16 mouse cellular contexts compared by ENCODE assay signal in the genomic region with DNA sequence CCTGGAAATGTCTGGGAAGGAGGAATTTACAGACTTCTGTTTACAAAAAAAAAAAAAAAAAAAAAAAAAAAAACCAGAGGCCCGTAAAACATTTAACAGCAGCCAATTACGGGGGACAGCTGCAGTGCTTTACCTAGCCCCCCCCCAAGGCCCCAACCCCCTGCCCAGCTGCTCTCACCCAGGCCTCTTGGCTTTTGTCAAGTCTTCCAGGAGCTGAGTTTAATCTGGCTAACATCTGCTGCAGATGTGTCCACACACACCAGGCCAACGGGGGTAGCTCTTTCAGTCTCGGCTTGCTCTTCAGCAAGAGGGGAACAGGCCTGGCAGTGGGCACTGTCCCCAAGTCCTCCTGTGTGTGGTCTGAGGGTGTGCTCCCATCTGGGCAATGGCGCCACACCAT. TPM values are rescaled to one million over a fixed set of nuclear protein-coding genes. Genes with fewer than 3 reads are reported as not detected.
DNase-seq lines count a peak whose midpoint lies in the region; ATAC-seq and TF ChIP-seq lines count a peak whose summit lies in the region.
"Had no signal": no experiment of that assay in that cellular context is flagged by ENCODE, and none has a peak within 500 bp of the region (broad histone marks: within the 10 kb centered on the region; RNA-seq: fewer than 3 reads in every experiment).

No protein-coding gene starts in this region.

- peaks cover 96% of the 10 kb centered on the region for H3K36me3 ChIP-seq in hindbrain, embryonic 10.5 days
- H3K36me3 ChIP-seq in hindbrain, embryonic 12.5 days = peaks cover 26% of the 10 kb centered on the region
- H3K36me3 ChIP-seq in stomach, embryonic 14.5 days (ENCODE audit: control insufficient read depth, insufficient read depth, low read length) = no peaks in the 10 kb centered on the region; the same call in 1 of the 2 replicates
- H3K36me3 ChIP-seq in stomach, postnatal 0 days (ENCODE audit: control insufficient read depth, insufficient read depth, low read length) = no peaks in the 10 kb centered on the region
- H3K36me3 ChIP-seq in intestine, embryonic 16.5 days (ENCODE audit: control insufficient read depth, insufficient read depth, low read length) = peaks cover 3% of the 10 kb centered on the region; the same call in 1 of the 2 replicates
- peaks cover 28% of the 10 kb centered on the region for H3K36me3 ChIP-seq in kidney, embryonic 15.5 days
- H3K36me3 ChIP-seq: G1E had no signal

- H3K27ac ChIP-seq in hindbrain, embryonic 10.5 days = peak overlapping the region; percentile 68; the same call in 1 of the 2 replicates
- H3K27ac ChIP-seq in hindbrain, embryonic 12.5 days = no peak overlapping the region
- peak overlapping the region; percentile 33; the same call in 1 of the 2 replicates for H3K27ac ChIP-seq in stomach, embryonic 14.5 days (ENCODE audit: low read length)
- no peak overlapping the region for H3K27ac ChIP-seq in stomach, postnatal 0 days (replicated peaks)
- no peak overlapping the region for H3K27ac ChIP-seq in intestine, embryonic 16.5 days (ENCODE audit: low read length)
- H3K27ac ChIP-seq in kidney, embryonic 15.5 days = no peak overlapping the region
- H3K27ac ChIP-seq: hindbrain, embryonic 14.5 days; neural tube, embryonic 12.5 days had no signal

- no peak for ATAC-seq in hindbrain, embryonic 12.5 days (ENCODE audit: low FRiP score)
- no peak for ATAC-seq in stomach, embryonic 14.5 days (ENCODE audit: insufficient number of reproducible peaks, insufficient read depth, low FRiP score, low read depth)
- ATAC-seq in stomach, postnatal 0 days (ENCODE audit: low FRiP score, low TSS enrichment) = no peak
- ATAC-seq in intestine, embryonic 16.5 days = no peak
- ATAC-seq in kidney, embryonic 15.5 days (replicated peaks; ENCODE audit: low FRiP score) = no peak
- ATAC-seq: liver, postnatal 0 days had no signal

- H3K4me2 ChIP-seq in hindbrain, embryonic 12.5 days (replicated peaks) = no peak overlapping the region
- H3K4me2 ChIP-seq in stomach, embryonic 14.5 days (replicated peaks; ENCODE audit: low read depth, low read length) = 0 out of 2 replicates have a peak overlapping the region, but pooled peaks have one; percentile 7
- no peak overlapping the region for H3K4me2 ChIP-seq in stomach, postnatal 0 days (replicated peaks; ENCODE audit: low read depth)
- no peak overlapping the region for H3K4me2 ChIP-seq in intestine, embryonic 16.5 days (ENCODE audit: low read depth, low read length)
- no peak overlapping the region for H3K4me2 ChIP-seq in kidney, embryonic 15.5 days
- H3K4me2 ChIP-seq: hindbrain, embryonic 14.5 days; neural tube, embryonic 12.5 days had no signal

- H3K9ac ChIP-seq in hindbrain, embryonic 12.5 days = no peak overlapping the region
- no peak overlapping the region for H3K9ac ChIP-seq in stomach, embryonic 14.5 days (replicated peaks; ENCODE audit: low read depth, low read length)
- no peak overlapping the region for H3K9ac ChIP-seq in stomach, postnatal 0 days (ENCODE audit: low read length)
- H3K9ac ChIP-seq in intestine, embryonic 16.5 days (ENCODE audit: low read depth, low read length) = peak overlapping the region; percentile 40; the same call in 1 of the 2 replicates
- no peak overlapping the region for H3K9ac ChIP-seq in kidney, embryonic 15.5 days
- H3K9ac ChIP-seq: hindbrain, embryonic 14.5 days; liver, postnatal 0 days; neural tube, embryonic 12.5 days had no signal

- WGBS in hindbrain, embryonic 10.5 days = 77% methylated on average over 5 of the region's 5 CpGs
- 64% methylated on average over 5 of the region's 5 CpGs for WGBS in hindbrain, embryonic 12.5 days
- 31% methylated on average over 5 of the region's 5 CpGs for WGBS in stomach, embryonic 14.5 days
- WGBS in stomach, postnatal 0 days = 54% methylated on average over 5 of the region's 5 CpGs
- WGBS in intestine, embryonic 16.5 days = 41% methylated on average over 5 of the region's 5 CpGs
- WGBS in kidney, embryonic 15.5 days = 46% methylated on average over 5 of the region's 5 CpGs

- no peaks in the 10 kb centered on the region for H3K9me3 ChIP-seq in hindbrain, embryonic 10.5 days
- H3K9me3 ChIP-seq in hindbrain, embryonic 12.5 days (replicated peaks) = no peaks in the 10 kb centered on the region
- H3K9me3 ChIP-seq in stomach, embryonic 14.5 days (ENCODE audit: control insufficient read depth, low read depth, low read length) = no peaks in the 10 kb centered on the region
- H3K9me3 ChIP-seq in stomach, postnatal 0 days (ENCODE audit: control insufficient read depth, low read length) = no peaks in the 10 kb centered on the region
- no peaks in the 10 kb centered on the region for H3K9me3 ChIP-seq in intestine, embryonic 16.5 days (ENCODE audit: control insufficient read depth, low read length)
- no peaks in the 10 kb centered on the region for H3K9me3 ChIP-seq in kidney, embryonic 15.5 days (replicated peaks)
- H3K9me3 ChIP-seq: G1E; neural tube, embryonic 12.5 days had no signal

- no peak overlapping the region for H3K4me3 ChIP-seq in hindbrain, embryonic 10.5 days
- no peak overlapping the region for H3K4me3 ChIP-seq in hindbrain, embryonic 12.5 days
- no peak overlapping the region for H3K4me3 ChIP-seq in stomach, embryonic 14.5 days (ENCODE audit: low read depth, low read length)
- H3K4me3 ChIP-seq in stomach, postnatal 0 days (ENCODE audit: low read depth, low read length) = no peak overlapping the region
- no peak overlapping the region for H3K4me3 ChIP-seq in intestine, embryonic 16.5 days (ENCODE audit: low read length)
- H3K4me3 ChIP-seq in kidney, embryonic 15.5 days (replicated peaks) = no peak overlapping the region
- H3K4me3 ChIP-seq: neural tube, embryonic 12.5 days had no signal

- no peaks in the 10 kb centered on the region for H3K27me3 ChIP-seq in hindbrain, embryonic 10.5 days (ENCODE audit: insufficient read depth, poor library complexity, severe bottlenecking)
- no peaks in the 10 kb centered on the region for H3K27me3 ChIP-seq in hindbrain, embryonic 12.5 days
- H3K27me3 ChIP-seq in stomach, embryonic 14.5 days (ENCODE audit: control insufficient read depth, insufficient read depth, low read length) = no peaks in the 10 kb centered on the region
- H3K27me3 ChIP-seq in stomach, postnatal 0 days (ENCODE audit: control insufficient read depth, insufficient read depth, low read length) = no peaks in the 10 kb centered on the region
- no peaks in the 10 kb centered on the region for H3K27me3 ChIP-seq in intestine, embryonic 16.5 days (replicated peaks; ENCODE audit: control insufficient read depth, insufficient read depth, low read length)
- H3K27me3 ChIP-seq in kidney, embryonic 15.5 days = no peaks in the 10 kb centered on the region
- H3K27me3 ChIP-seq: neural tube, embryonic 12.5 days had no signal

- no peak for TF ChIP-seq CTCF in stomach, postnatal 0 days (IDR thresholded peaks at IDR 0.05; ENCODE audit: low read depth)

- no peak for DNase-seq in hindbrain, embryonic 10.5 days (ENCODE audit: low spot score)
- DNase-seq in stomach, postnatal 0 days (ENCODE audit: low spot score) = no peak
- no peak for DNase-seq in kidney, adult 8-10 months
- DNase-seq: adrenal gland, postnatal 14 days; cerebellum, adult 8-10 months; liver, postnatal 0 days; lung, postnatal 4 days; midbrain, embryonic 14.5 days; right cerebral cortex, postnatal 25 days had no signal

- no peak for TF ChIP-seq EP300 in stomach, postnatal 0 days (optimal IDR thresholded peaks at IDR 0.05)

- peaks cover 97% of the 10 kb centered on the region for H3K4me1 ChIP-seq in hindbrain, embryonic 10.5 days (replicated peaks)
- H3K4me1 ChIP-seq in hindbrain, embryonic 12.5 days = peaks cover 86% of the 10 kb centered on the region
- peaks cover 59% of the 10 kb centered on the region for H3K4me1 ChIP-seq in stomach, embryonic 14.5 days (ENCODE audit: control insufficient read depth, insufficient read depth, low read length)
- peaks cover 11% of the 10 kb centered on the region; the same call in 1 of the 2 replicates for H3K4me1 ChIP-seq in stomach, postnatal 0 days (replicated peaks; ENCODE audit: control insufficient read depth, insufficient read depth)
- peaks cover 63% of the 10 kb centered on the region for H3K4me1 ChIP-seq in intestine, embryonic 16.5 days (ENCODE audit: control insufficient read depth, insufficient read depth, low read length)
- H3K4me1 ChIP-seq in kidney, embryonic 15.5 days = peaks cover 89% of the 10 kb centered on the region

RNA-seq across cellular contexts. Expression of a gene that starts 32.7 kb away (rescaled TPM):
- 17.0 and 18.8 TPM in 2 replicates for polyA plus RNA-seq in hindbrain, embryonic 10.5 days (2016; fragmentation: Nextera tagmentation; extraction: Ambion mirVana)
- 21.9 and 23.8 TPM in 2 replicates for polyA plus RNA-seq in hindbrain, embryonic 12.5 days (2016; fragmentation: Nextera tagmentation; extraction: Ambion mirVana)
- 12.2 and 13.4 TPM in 2 replicates for polyA plus RNA-seq in stomach, embryonic 14.5 days (2014; fragmentation: Nextera tagmentation; extraction: Ambion mirVana)
- 2.7 and 2.9 TPM in 2 replicates for polyA plus RNA-seq in stomach, postnatal 0 days (2015; fragmentation: Nextera tagmentation; extraction: Ambion mirVana)
- 4.9 and 5.7 TPM in 2 replicates for polyA plus RNA-seq in intestine, embryonic 16.5 days (2015; fragmentation: Nextera tagmentation; extraction: Ambion mirVana)
- 11.8 and 14.1 TPM in 2 replicates for polyA plus RNA-seq in kidney, embryonic 15.5 days (2015; fragmentation: Nextera tagmentation; extraction: Ambion mirVana)

Comparison
In these comparisons a context has a peak if more than half of its experiments do, and no peak if none do; other contexts are left out.
1. H3K27ac ChIP-seq: peak in hindbrain, embryonic 10.5 days (single experiment) and stomach, embryonic 14.5 days (single experiment); none in hindbrain, embryonic 12.5 days (single experiment), stomach, postnatal 0 days (single experiment), intestine, embryonic 16.5 days (single experiment) and kidney, embryonic 15.5 days (single experiment).